20 mouse cellular contexts compared by ENCODE assay signal in the genomic region with DNA sequence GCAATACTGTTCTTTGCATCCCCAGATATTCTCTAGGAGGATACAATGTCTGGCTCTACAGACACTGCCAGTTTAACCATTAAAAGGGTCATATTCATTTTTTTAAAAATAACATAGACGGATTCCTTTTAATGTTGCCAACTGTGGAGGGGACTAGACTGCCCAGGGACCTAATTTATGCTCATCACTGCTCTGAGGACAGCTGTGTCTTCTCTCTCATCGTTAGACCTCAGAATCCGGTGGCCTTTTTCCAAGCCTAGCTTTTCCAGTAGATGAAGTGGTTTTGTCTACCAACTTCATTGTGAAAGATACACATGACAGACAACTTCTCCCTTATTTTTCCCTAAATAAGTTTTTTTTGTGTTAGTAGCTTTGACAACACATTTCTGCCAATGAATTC.
DNase-seq lines count a peak whose midpoint lies in the region; ATAC-seq and TF ChIP-seq lines count a peak whose summit lies in the region.
"Had no signal": no experiment of that assay in that cellular context is flagged by ENCODE, and none has a peak within 500 bp of the region (broad histone marks: within the 10 kb centered on the region; RNA-seq: fewer than 3 reads in every experiment).

No protein-coding gene starts in this region.

- H3K9me3 ChIP-seq in midbrain, embryonic 13.5 days = no peaks in the 10 kb centered on the region
- H3K9me3 ChIP-seq in midbrain, embryonic 11.5 days (ENCODE audit: control insufficient read depth, low read length) = no peaks in the 10 kb centered on the region
- H3K9me3 ChIP-seq: embryonic facial prominence, embryonic 10.5 days; G1E; megakaryocyte, embryonic 14.5 days had no signal

- H3K4me1 ChIP-seq in kidney, adult 2 months (ENCODE audit: control insufficient read depth, insufficient read depth, low read length) = no peaks in the 10 kb centered on the region
- peaks cover 61% of the 10 kb centered on the region for H3K4me1 ChIP-seq in midbrain, embryonic 13.5 days (replicated peaks)
- H3K4me1 ChIP-seq in midbrain, embryonic 11.5 days (ENCODE audit: control insufficient read depth, insufficient read depth, low read length) = peaks cover 9% of the 10 kb centered on the region

- no peak overlapping the region for H3K4me2 ChIP-seq in midbrain, embryonic 13.5 days (replicated peaks)
- H3K4me2 ChIP-seq in midbrain, embryonic 11.5 days = no peak overlapping the region

- 74% methylated on average over 3 of the region's 3 CpGs for WGBS in kidney, adult 2 months
- WGBS in midbrain, embryonic 13.5 days = 65% methylated on average over 3 of the region's 3 CpGs
- WGBS in midbrain, embryonic 11.5 days = 89% methylated on average over 3 of the region's 3 CpGs

- H3K36me3 ChIP-seq in kidney, adult 2 months (ENCODE audit: control insufficient read depth, insufficient read depth, low read length) = no peaks in the 10 kb centered on the region
- H3K36me3 ChIP-seq in midbrain, embryonic 13.5 days = no peaks in the 10 kb centered on the region
- no peaks in the 10 kb centered on the region for H3K36me3 ChIP-seq in midbrain, embryonic 11.5 days (ENCODE audit: control insufficient read depth, insufficient read depth, low read length)
- H3K36me3 ChIP-seq: embryonic facial prominence, embryonic 10.5 days; G1E had no signal

- ATAC-seq in midbrain, embryonic 13.5 days = no peak
- ATAC-seq in midbrain, embryonic 11.5 days (ENCODE audit: low FRiP score) = no peak
- ATAC-seq: forebrain, postnatal 0 days; hindbrain, embryonic 16.5 days; intestine, embryonic 16.5 days; Patski had no signal

- peak; percentile 20 for DNase-seq in kidney, postnatal 10 days
- DNase-seq in kidney, adult 2 months = no peak
- DNase-seq in midbrain, embryonic 11.5 days (ENCODE audit: low spot score, missing footprints) = no peak
- DNase-seq in induced T-regulatory cell, adult 2 months (ENCODE audit: low read depth) = peak; percentile 27
- peak; percentile 33 for DNase-seq in lung, postnatal 36 days
- no peak for DNase-seq in left cerebral cortex, adult 18-20 months (ENCODE audit: low spot score in 2 of 2)
- DNase-seq in ovary, postnatal 36 days (ENCODE audit: low spot score) = no peak
- DNase-seq: adrenal gland, postnatal 36 days; B cell, adult 2 months; cerebellum, adult 9-10 months; forebrain, postnatal 0 days; gastrocnemius, postnatal 25 days; heart, adult 18-20 months had no signal

- H3K4me3 ChIP-seq in kidney, adult 2 months (ENCODE audit: insufficient read depth, low read depth, low read length) = no peak overlapping the region
- no peak overlapping the region for H3K4me3 ChIP-seq in midbrain, embryonic 13.5 days (replicated peaks)
- no peak overlapping the region for H3K4me3 ChIP-seq in midbrain, embryonic 11.5 days (ENCODE audit: low read depth, low read length)
- H3K4me3 ChIP-seq: embryonic facial prominence, embryonic 10.5 days; megakaryocyte, embryonic 14.5 days had no signal

- H3K27me3 ChIP-seq in kidney, adult 2 months (replicated peaks; ENCODE audit: control insufficient read depth, insufficient read depth, low read length) = no peaks in the 10 kb centered on the region
- no peaks in the 10 kb centered on the region for H3K27me3 ChIP-seq in midbrain, embryonic 13.5 days
- H3K27me3 ChIP-seq in midbrain, embryonic 11.5 days (ENCODE audit: control insufficient read depth, insufficient read depth, low read length) = no peaks in the 10 kb centered on the region
- H3K27me3 ChIP-seq: Patski had no signal

- TF ChIP-seq POLR2A in kidney, adult 2 months (IDR thresholded peaks at IDR 0.05; ENCODE audit: low read depth, low read length) = no peak

- H3K9ac ChIP-seq in midbrain, embryonic 13.5 days (replicated peaks) = no peak overlapping the region
- H3K9ac ChIP-seq in midbrain, embryonic 11.5 days (ENCODE audit: low read length) = no peak overlapping the region
- H3K9ac ChIP-seq: forebrain, postnatal 0 days had no signal

- no peak overlapping the region for H3K27ac ChIP-seq in kidney, adult 2 months (ENCODE audit: insufficient read depth, low read depth, low read length)
- H3K27ac ChIP-seq in midbrain, embryonic 13.5 days = peak overlapping the region; percentile 72; the same call in 1 of the 2 replicates
- no peak overlapping the region for H3K27ac ChIP-seq in midbrain, embryonic 11.5 days (ENCODE audit: low read depth, low read length)
- H3K27ac ChIP-seq: embryonic facial prominence, embryonic 10.5 days had no signal

- TF ChIP-seq CTCF in kidney, adult 2 months (conservative IDR thresholded peaks at IDR 0.05; ENCODE audit: insufficient read depth, insufficient read length, low read depth, low read length) = no peak

Comparison
In these comparisons a context has a peak if more than half of its experiments do, and no peak if none do; other contexts are left out.
1. DNase-seq: peak in kidney, postnatal 10 days (single experiment), induced T-regulatory cell, adult 2 months (single experiment) and lung, postnatal 36 days (single experiment); none in kidney, adult 2 months (single experiment), midbrain, embryonic 11.5 days (single experiment), left cerebral cortex, adult 18-20 months (0 of 2) and ovary, postnatal 36 days (single experiment).